Mouse (Mus musculus) spleen, adult 2 months (tissue): ENCODE data around the gene Sh3rf1.

Experiments
- CTCF ChIP-seq: fragments of 200-500 bp; IDR thresholded peaks from 2 replicates; pipeline ENCODE4 v1.5.1; 2011; ENCODE audit warnings: mild to moderate bottlenecking, inconsistent platforms; ENCODE audit not compliant: insufficient read depth, insufficient read length, insufficient replicate concordance; ENCODE audit errors: extremely low read depth
- POLR2A ChIP-seq: fragments of 200-500 bp; IDR thresholded peaks from 2 replicates; pipeline ENCODE4 v1.6.1; 2011; ENCODE audit warnings: low read depth, low read length, inconsistent platforms

DNA sequence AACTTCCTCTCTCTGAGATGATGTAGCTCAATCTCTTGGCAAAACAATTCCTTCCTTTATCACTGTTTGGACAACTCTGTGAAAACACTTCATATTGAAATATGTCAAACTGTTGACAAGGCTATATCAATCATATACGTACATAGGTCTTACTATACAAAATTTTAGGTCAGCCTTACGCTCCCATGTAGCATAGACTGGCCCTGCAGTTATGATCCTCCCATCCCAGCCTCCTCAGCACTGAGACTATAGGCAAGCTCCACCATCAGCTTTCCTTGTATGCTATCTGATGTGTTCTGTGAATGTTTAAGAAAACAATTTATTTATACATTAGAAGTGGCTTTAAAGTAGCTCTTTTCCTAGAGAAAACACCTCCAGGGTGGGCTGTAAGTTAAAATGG lies 42.1 kb upstream of the Sh3rf1 start:
- no peak for TF ChIP-seq CTCF
- no peak for TF ChIP-seq POLR2A
